Mouse (Mus musculus) central nervous system, embryonic 18 days (tissue): ENCODE results near the gene Gsk3a. TPM values are rescaled to one million over a fixed set of nuclear protein-coding genes. Genes with fewer than 3 reads are reported as not detected.

ENCODE experiments used
- polyA plus RNA-seq: library from polyadenylated mRNA; depleted of rRNA; stranded (reverse); fragments of >200 nt; gene quantifications from 2 replicates; pipeline ENCODE4 v1.2.3, GENCODE M21; 2012; rRNA removed

The Gsk3a gene
- polyA plus RNA-seq, result 220 and 234 TPM in 2 replicates

GRCm38 (mm10) chr7:25237249-25238014 is at the start of gene Gsk3a:
Gene Gsk3a (minus strand): TSS chr7:25237851.

GRCm38 (mm10) chr7:25267301-25267750 is 29.7 kb upstream of the Gsk3a start, which contains the start of gene Cic:
Gene Cic (plus strand): TSS chr7:25267704.

GRCm38 (mm10) chr7:25250141-25250972 is 12.7 kb upstream of the Gsk3a start, which contains the start of gene Erf:
Gene Erf (minus strand): TSS chr7:25250761.

GRCm38 (mm10) chr7:25221102-25221883 is 16.4 kb downstream of the Gsk3a start, which contains the start of gene Zfp526:
Gene Zfp526 (plus strand): TSS chr7:25221425.

GRCm38 (mm10) chr7:25220457-25221101 is 17.1 kb downstream of the Gsk3a start, which contains the start of gene Dedd2:
Gene Dedd2 (minus strand): TSS chr7:25220615.

DNA sequence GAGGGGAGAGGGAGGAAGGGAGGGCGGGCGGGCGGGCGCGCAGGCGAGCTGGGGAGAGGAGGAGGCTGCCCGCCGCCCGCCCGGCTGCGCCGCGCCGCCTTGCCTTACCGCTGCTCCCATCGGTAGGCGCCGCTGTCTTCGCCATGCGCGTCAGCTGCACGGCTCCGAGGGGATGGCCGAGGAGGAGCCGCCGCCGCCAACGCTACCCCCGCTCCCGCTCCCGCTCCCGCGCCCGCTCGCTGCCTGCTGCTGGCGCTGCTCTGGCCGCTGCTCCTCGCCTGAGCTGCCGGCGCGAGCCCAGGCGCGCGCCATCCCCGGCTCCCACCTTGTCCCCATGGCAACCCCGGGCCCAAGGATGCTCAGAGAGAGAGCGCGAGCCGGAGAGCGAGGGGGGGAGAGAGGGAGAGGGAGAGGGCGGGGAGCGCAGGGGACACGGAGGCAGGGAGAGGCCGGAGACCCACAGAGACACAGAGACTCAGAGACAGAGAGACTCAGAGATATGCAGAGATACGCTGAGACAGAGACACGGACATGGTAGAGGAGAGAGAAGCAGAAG is 58.0 kb downstream of the Gsk3a start, which contains the start of gene Pou2f2:
Pou2f2 (minus strand) TSS at position 121 of the 556 bp plus-strand sequence.

Other genes with a start within 250 kb of the Gsk3a start
- 279 and 320 TPM in 2 replicates for gene Atp1a3, start 231.9 kb downstream of the Gsk3a start, polyA plus RNA-seq
- 126 and 160 TPM in 2 replicates for gene Grik5, start 165.5 kb downstream of the Gsk3a start, polyA plus RNA-seq
- 24.6 and 28.2 TPM in 2 replicates for gene Zfp574, start 165.3 kb downstream of the Gsk3a start, polyA plus RNA-seq
- gene Pou2f2, start 58.1 kb downstream of the Gsk3a start, polyA plus RNA-seq, result 20.9 and 25.9 TPM in 2 replicates
- 15.9 and 16.5 TPM in 2 replicates for gene Dedd2, start 17.2 kb downstream of the Gsk3a start, polyA plus RNA-seq
- gene Zfp526, start 16.4 kb downstream of the Gsk3a start, polyA plus RNA-seq, result 5.3 and 5.7 TPM in 2 replicates
- 16.3 and 17.6 TPM in 2 replicates for gene Erf, start 12.9 kb upstream of the Gsk3a start, polyA plus RNA-seq
- gene Cic, start 29.9 kb upstream of the Gsk3a start, polyA plus RNA-seq, result 83.3 and 94.7 TPM in 2 replicates
- gene Pafah1b3, start 60.1 kb upstream of the Gsk3a start, polyA plus RNA-seq, result 600 and 603 TPM in 2 replicates
- gene Prr19, start 63.6 kb upstream of the Gsk3a start, polyA plus RNA-seq, result 2.4 and 3.0 TPM in 2 replicates
- 157 and 163 TPM in 2 replicates for gene Tmem145, start 68.3 kb upstream of the Gsk3a start, polyA plus RNA-seq
- 45.8 and 48.9 TPM in 2 replicates for gene Megf8, start 79.3 kb upstream of the Gsk3a start, polyA plus RNA-seq
- 24.7 TPM in 1 of 2 replicates, not detected in the other for gene Cnfn, start 131.9 kb upstream of the Gsk3a start, polyA plus RNA-seq
- 8.9 and 11.3 TPM in 2 replicates for gene Lipe, start 160.9 kb upstream of the Gsk3a start, polyA plus RNA-seq
- 0.15 and 0.22 TPM in 2 replicates for gene Cxcl17, start 175.0 kb upstream of the Gsk3a start, polyA plus RNA-seq
- gene Ceacam1, start 239.8 kb upstream of the Gsk3a start, polyA plus RNA-seq, result 0.78 and 1.1 TPM in 2 replicates